Mouse (Mus musculus) hindbrain, embryonic 11.5 days (tissue): ENCODE data around the gene Cdipt. TPM values are rescaled to one million over a fixed set of nuclear protein-coding genes. Genes with fewer than 3 reads are reported as not detected.

ENCODE experiments used
- ATAC-seq: fragments of 200-750 bp; cut with Nextera tagmentation; 2 replicates; pipeline ENCODE4 v1.8.0; 2017; ENCODE audit warnings: mild to moderate bottlenecking, moderate TSS enrichment, moderate library complexity; ENCODE audit not compliant: low FRiP score
- DNase-seq: peaks from one replicate; pipeline ENCODE4 v3.0.0-alpha.2; 2015; ENCODE audit warnings: low spot score
- H3K27ac ChIP-seq: fragments of 300-500 bp; sonication (generic); 2 replicates; pipeline ENCODE4 v1.5.1; 2014; ENCODE audit warnings: mild to moderate bottlenecking, low read depth, low read length
- H3K27me3 ChIP-seq: fragments of 300-500 bp; sonication (generic); 2 replicates; pipeline ENCODE4 v1.6.1; 2014; ENCODE audit warnings: mild to moderate bottlenecking, low read length, moderate library complexity, mixed read lengths; ENCODE audit not compliant: control insufficient read depth, insufficient read depth
- H3K36me3 ChIP-seq: fragments of 300-500 bp; sonication (generic); 2 replicates; pipeline ENCODE4 v1.6.1; 2014; ENCODE audit warnings: mild to moderate bottlenecking, low read length, moderate library complexity, mixed read lengths; ENCODE audit not compliant: control insufficient read depth, insufficient read depth
- H3K4me1 ChIP-seq: fragments of 300-500 bp; sonication (generic); replicated peaks from 2 replicates; pipeline ENCODE4 v1.6.1; 2014; ENCODE audit warnings: low read length, mixed read lengths; ENCODE audit not compliant: control insufficient read depth, insufficient read depth
- H3K4me2 ChIP-seq: fragments of 300-500 bp; sonication (generic); replicated peaks from 2 replicates; pipeline ENCODE4 v1.6.1; 2014; ENCODE audit warnings: mild to moderate bottlenecking, low read depth, low read length
- H3K4me3 ChIP-seq: fragments of 300-500 bp; sonication (generic); 2 replicates; pipeline ENCODE4 v1.5.1; 2014; ENCODE audit warnings: low read depth, low read length
- H3K9ac ChIP-seq: fragments of 300-500 bp; sonication (generic); 2 replicates; pipeline ENCODE4 v1.6.1; 2014; ENCODE audit warnings: low read depth, low read length
- H3K9me3 ChIP-seq: fragments of 300-500 bp; sonication (generic); 2 replicates; pipeline ENCODE4 v1.6.1; 2016; ENCODE audit warnings: low read length; ENCODE audit not compliant: control insufficient read depth
- WGBS: fragments of 180-500 bp; shearing (Covaris S2); extraction: QIAGEN DNeasy Blood & Tissue Kit; methylation state at CpG from one replicate; pipeline ENCODE4 v1.1.7; 2014; 5-methylcytosine and 5-hydroxymethylcytosine counted together
- polyA plus RNA-seq: library from polyadenylated mRNA; unstranded; fragments of >200 nt; fragmentation: Nextera tagmentation; extraction: Ambion mirVana; gene quantifications from 2 replicates; pipeline ENCODE4 v1.2.1, GENCODE M21; 2014

Cdipt gene
- polyA plus RNA-seq, 1 experiment from 2014 or later = 69.5 TPM

GRCm38 (mm10) chr7:126949403-126949792, 26.3 kb upstream of the Cdipt start, which contains the start of gene Asphd1:
TSS of gene Asphd1 (minus strand) at chr7:126949582.
- Histone ChIP-seq H3K4me3 (peak within 1 kb of the TSS; percentile 46), H3K4me2 (peak within 1 kb of the TSS; percentile 97), H3K27me3 (peaks cover 20% of the 10 kb centered on the region), H3K9me3 (no peaks in the 10 kb centered on the region), H3K9ac (peak within 1 kb of the TSS; percentile 55), H3K36me3 (no peaks in the 10 kb centered on the region), H3K4me1 (no peaks in the 10 kb centered on the region), H3K27ac (peak within 1 kb of the TSS; percentile 82)
- ATAC-seq (peak; percentile 76), DNase-seq (no peak)
- under 1% methylated on average over 18 of the region's 21 CpGs for WGBS

- DNase-seq (peak; percentile 90), ATAC-seq (peak; percentile 89)
- H3K4me2 ChIP-seq = peak within 1 kb of the TSS; percentile 97
- no peaks in the 10 kb centered on the region for H3K4me1 ChIP-seq
- no peaks in the 10 kb centered on the region for H3K9me3 ChIP-seq
- H3K27ac ChIP-seq = peak within 1 kb of the TSS; percentile 82
- H3K4me3 ChIP-seq = peak within 1 kb of the TSS; percentile 46
- peak within 1 kb of the TSS; percentile 55 for H3K9ac ChIP-seq
- peaks cover 20% of the 10 kb centered on the region for H3K27me3 ChIP-seq
- WGBS = under 1% methylated on average over 38 of the region's 42 CpGs
- no peaks in the 10 kb centered on the region for H3K36me3 ChIP-seq
These were observed 25.7 kb upstream of the Cdipt start, which contains the start of gene Sez6l2 for GRCm38 (mm10) chr7:126949793-126950646. TSS of gene Sez6l2 (plus strand) at chr7:126950563.

- no peak for ATAC-seq
- WGBS = 5% methylated on average over 26 of the region's 26 CpGs
- Histone ChIP-seq H3K27me3 (peaks cover 20% of the 10 kb centered on the region), H3K9ac (peak overlapping the region; percentile 55), H3K4me2 (peak overlapping the region; percentile 97), H3K4me1 (no peaks in the 10 kb centered on the region), H3K9me3 (no peaks in the 10 kb centered on the region), H3K4me3 (peak overlapping the region; percentile 46), H3K27ac (peak overlapping the region; percentile 82), H3K36me3 (no peaks in the 10 kb centered on the region)
- DNase-seq = no peak
These were observed 24.8 kb upstream of the Cdipt start for GRCm38 (mm10) chr7:126950647-126951615.

- DNase-seq = no peak
- no peaks in the 10 kb centered on the region for H3K4me1 ChIP-seq
- no peak for ATAC-seq
- H3K9ac ChIP-seq = peak overlapping the region; percentile 47
- no peaks in the 10 kb centered on the region for H3K36me3 ChIP-seq
- H3K4me2 ChIP-seq = peak overlapping the region; percentile 97
- peak overlapping the region; percentile 46 for H3K4me3 ChIP-seq
- no peaks in the 10 kb centered on the region for H3K9me3 ChIP-seq
- WGBS = 19% methylated on average over 4 of the region's 4 CpGs
- peaks cover 20% of the 10 kb centered on the region for H3K27me3 ChIP-seq
- H3K27ac ChIP-seq = no peak overlapping the region
These were observed 24.0 kb upstream of the Cdipt start for GRCm38 (mm10) chr7:126951741-126952140.

- Histone ChIP-seq H3K27ac (no peak overlapping the region), H3K27me3 (peaks cover 20% of the 10 kb centered on the region), H3K4me1 (no peaks in the 10 kb centered on the region), H3K4me3 (no peak overlapping the region; the same call in 1 of the 2 replicates), H3K4me2 (peak overlapping the region; percentile 97; the same call in 1 of the 2 replicates), H3K9ac (peak overlapping the region; percentile 37; the same call in 1 of the 2 replicates), H3K36me3 (no peaks in the 10 kb centered on the region), H3K9me3 (no peaks in the 10 kb centered on the region)
- no peak for DNase-seq
- no peak for ATAC-seq
- WGBS = 0% methylated on average over 8 of the region's 8 CpGs
These were observed 23.1 kb upstream of the Cdipt start for GRCm38 (mm10) chr7:126952646-126953045.

- ATAC-seq (no peak), DNase-seq (no peak)
- WGBS = 63% methylated on average over 3 of the region's 3 CpGs
These were observed 20.6 kb upstream of the Cdipt start for GRCm38 (mm10) chr7:126955125-126955524.

GRCm38 (mm10) chr7:126959780-126960179, 15.9 kb upstream of the Cdipt start:
- no peak for DNase-seq
- 69% methylated on average over 9 of the region's 9 CpGs for WGBS
- ATAC-seq = no peak

More at GRCm38 (mm10) chr7:126955125-126955524, 20.6 kb upstream of the Cdipt start:
- Histone ChIP-seq H3K4me3 (no peak overlapping the region), H3K4me1 (no peaks in the 10 kb centered on the region), H3K9me3 (no peaks in the 10 kb centered on the region), H3K27me3 (peaks cover 16% of the 10 kb centered on the region), H3K4me2 (no peak overlapping the region), H3K27ac (no peak overlapping the region), H3K9ac (no peak overlapping the region), H3K36me3 (no peaks in the 10 kb centered on the region)

GRCm38 (mm10) chr7:126961095-126961494, 14.6 kb upstream of the Cdipt start:
- DNase-seq = no peak
- Histone ChIP-seq H3K9ac (no peak overlapping the region), H3K4me2 (no peak overlapping the region), H3K9me3 (no peaks in the 10 kb centered on the region), H3K4me3 (no peak overlapping the region), H3K27me3 (peaks cover 2% of the 10 kb centered on the region; the same call in 1 of the 2 replicates), H3K4me1 (no peaks in the 10 kb centered on the region), H3K27ac (no peak overlapping the region), H3K36me3 (no peaks in the 10 kb centered on the region)
- ATAC-seq = no peak
- WGBS = 86% methylated on average over 5 of the region's 5 CpGs

More at GRCm38 (mm10) chr7:126959780-126960179, 15.9 kb upstream of the Cdipt start:
- Histone ChIP-seq H3K4me3 (no peak overlapping the region), H3K9me3 (no peaks in the 10 kb centered on the region), H3K4me1 (no peaks in the 10 kb centered on the region), H3K9ac (no peak overlapping the region), H3K36me3 (no peaks in the 10 kb centered on the region), H3K27me3 (peaks cover 2% of the 10 kb centered on the region; the same call in 1 of the 2 replicates), H3K27ac (no peak overlapping the region), H3K4me2 (no peak overlapping the region)
